Mouse (Mus musculus) leukemia stem cell, adult 10-12 weeks (primary cell): ENCODE measurements around the gene Arid3c. TPM values are rescaled to one million over a fixed set of nuclear protein-coding genes. Genes with fewer than 3 reads are reported as not detected.

Experiments
- polyA plus RNA-seq: library from polyadenylated mRNA; stranded (reverse); fragments of >175 nt; gene quantifications from 2 replicates; pipeline ENCODE4 v1.2.3, GENCODE M21; 2012; ENCODE audit warnings: low replicate concordance

Gene Arid3c
- not detected in 2 replicates for polyA plus RNA-seq

GRCm38 (mm10) chr4:41731052-41731765 is at the start of gene Arid3c:
Gene Arid3c, minus strand, starts transcription at chr4:41731142.

GRCm38 (mm10) chr4:41774002-41774401 is 43.1 kb upstream of the Arid3c start, which contains the start of gene Ccl27a:
Gene Ccl27a, minus strand, starts transcription at chr4:41774247.

GRCm38 (mm10) chr4:41755338-41756305 is 24.7 kb upstream of the Arid3c start, which contains the start of gene Sigmar1:
Gene Sigmar1, minus strand, starts transcription at chr4:41756157.

GRCm38 (mm10) chr4:41754797-41755337 is 23.9 kb upstream of the Arid3c start, which contains the start of gene Galt:
Gene Galt, plus strand, starts transcription at chr4:41755228.

GRCm38 (mm10) chr4:41722918-41723351 is 8.0 kb downstream of the Arid3c start, which contains the start of gene Dctn3:
Gene Dctn3, minus strand, starts transcription at chr4:41723170.

GRCm38 (mm10) chr4:41713197-41714067 is 17.5 kb downstream of the Arid3c start, which contains the start of gene Rpp25l:
Gene Rpp25l, minus strand, starts transcription at chr4:41713534.

GRCm38 (mm10) chr4:41699783-41700182 is 31.2 kb downstream of the Arid3c start, which contains the start of gene Il11ra1:
Gene Il11ra1, plus strand, starts transcription at chr4:41699989.

GRCm38 (mm10) chr4:41696930-41697841 is 33.8 kb downstream of the Arid3c start, which contains the start of gene Cntfr:
Gene Cntfr, minus strand, starts transcription at chr4:41697089.

Other genes with a start within 250 kb of the Arid3c start
- 0.07 and 0.09 TPM in 2 replicates for gene AI464131, start 228.1 kb downstream of the Arid3c start, polyA plus RNA-seq
- not detected in 2 replicates for gene 1110017D15Rik, start 213.8 kb downstream of the Arid3c start, polyA plus RNA-seq
- gene Fam219a, start 161.6 kb downstream of the Arid3c start, polyA plus RNA-seq = 13.1 and 23.3 TPM in 2 replicates
- gene Dnaic1, start 161.4 kb downstream of the Arid3c start, polyA plus RNA-seq = not detected in 2 replicates
- 0.56 and 1.2 TPM in 2 replicates for gene Enho, start 90.8 kb downstream of the Arid3c start, polyA plus RNA-seq
- gene Cntfr, start 34.1 kb downstream of the Arid3c start, polyA plus RNA-seq = 1.5 and 3.0 TPM in 2 replicates
- 3.5 and 11.0 TPM in 2 replicates for gene Il11ra1, start 31.2 kb downstream of the Arid3c start, polyA plus RNA-seq
- 83.7 and 109 TPM in 2 replicates for gene Rpp25l, start 17.6 kb downstream of the Arid3c start, polyA plus RNA-seq
- 55.0 and 127 TPM in 2 replicates for gene Dctn3, start 8.0 kb downstream of the Arid3c start, polyA plus RNA-seq
- 8.2 and 24.0 TPM in 2 replicates for gene Galt, start 24.1 kb upstream of the Arid3c start, polyA plus RNA-seq
- 29.1 and 58.6 TPM in 2 replicates for gene Sigmar1, start 25.0 kb upstream of the Arid3c start, polyA plus RNA-seq
- gene Ccl27a, start 43.1 kb upstream of the Arid3c start, polyA plus RNA-seq = 0.52 and 0.55 TPM in 2 replicates
- not detected in 2 replicates for gene Gm21541, start 172.5 kb upstream of the Arid3c start, polyA plus RNA-seq
- 4.4 and 8.5 TPM in 2 replicates for gene Gm20878, start 210.4 kb upstream of the Arid3c start, polyA plus RNA-seq
- not detected in 2 replicates for gene Fam205a4, start 234.9 kb upstream of the Arid3c start, polyA plus RNA-seq